Mouse (Mus musculus): ENCODE data around the gene Jak1.

DNA sequence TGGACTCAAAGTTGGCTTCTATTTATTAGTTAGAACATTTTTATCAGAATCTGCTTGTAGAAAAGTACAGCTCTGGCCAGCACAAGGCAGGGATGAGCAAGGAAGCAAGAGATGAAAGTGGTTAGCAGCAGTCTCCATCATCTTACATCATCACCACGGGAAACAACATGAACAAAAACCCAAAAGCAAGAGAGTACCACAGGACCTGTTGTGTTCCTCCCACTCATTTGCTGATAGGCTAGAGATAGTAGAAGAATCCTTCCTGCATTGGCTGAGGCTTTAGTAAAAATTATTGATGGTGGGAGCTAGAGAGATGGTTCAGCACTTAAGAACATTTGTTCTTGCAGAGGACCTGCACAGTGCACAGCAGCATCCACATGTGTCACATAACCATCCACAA is 70.9 kb downstream of the Jak1 start:
- TF ChIP-seq POLR2A (IDR thresholded peaks at IDR 0.05; ENCODE audit: extremely low read depth, insufficient read depth, low read length) = no peak
- TF ChIP-seq CTCF (IDR thresholded peaks at IDR 0.05; ENCODE audit: extremely low read depth, insufficient read depth, low read length) = no peak

Measured in cortical plate, adult 2 months (tissue).